Mouse (Mus musculus): ENCODE results near the gene Syt2. TPM values are rescaled to one million over a fixed set of nuclear protein-coding genes. Genes with fewer than 3 reads are reported as not detected.

The Syt2 gene
- polyA plus RNA-seq, 1 experiment from 2014 or later = 1.6 TPM

DNA sequence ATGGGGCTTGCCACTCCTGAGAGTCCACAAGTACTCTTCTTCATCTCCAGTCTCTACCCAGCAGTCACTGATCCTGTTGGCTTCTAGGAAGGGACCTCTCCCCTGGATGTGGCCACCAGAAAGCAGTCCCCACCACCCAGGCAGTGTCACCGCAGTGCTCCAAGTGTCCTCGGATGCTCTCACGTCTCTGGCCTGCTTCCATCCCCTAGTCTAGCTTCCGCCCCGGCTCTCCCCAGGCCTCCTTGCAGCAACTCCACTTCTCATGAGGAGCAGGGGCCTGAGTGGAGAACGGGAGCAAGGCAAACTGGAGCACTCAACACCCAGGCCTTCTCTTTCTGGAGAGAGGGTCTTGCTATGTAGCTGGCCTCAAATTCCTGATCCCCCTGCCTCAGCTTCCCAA is 112.7 kb downstream of the Syt2 start:
- Histone ChIP-seq H3K27ac (ENCODE audit: low read length) (no peak overlapping the region), H3K9me3 (ENCODE audit: low read length) (no peaks in the 10 kb centered on the region), H3K9ac (replicated peaks; ENCODE audit: low read length) (no peak overlapping the region), H3K4me1 (ENCODE audit: insufficient read depth, low read length) (peaks cover 41% of the 10 kb centered on the region), H3K36me3 (ENCODE audit: insufficient read depth, low read length) (0 out of 2 replicates have a peak, but pooled peaks cover 6% of the 10 kb centered on the region), H3K4me2 (replicated peaks; ENCODE audit: low read depth, low read length) (no peak overlapping the region), H3K27me3 (ENCODE audit: insufficient read depth, low read length) (no peaks in the 10 kb centered on the region), H3K4me3 (ENCODE audit: low read length) (no peak overlapping the region)
- 94% methylated on average over 6 of the region's 6 CpGs for WGBS
- ATAC-seq (ENCODE audit: low FRiP score, low TSS enrichment) = no peak

DNA sequence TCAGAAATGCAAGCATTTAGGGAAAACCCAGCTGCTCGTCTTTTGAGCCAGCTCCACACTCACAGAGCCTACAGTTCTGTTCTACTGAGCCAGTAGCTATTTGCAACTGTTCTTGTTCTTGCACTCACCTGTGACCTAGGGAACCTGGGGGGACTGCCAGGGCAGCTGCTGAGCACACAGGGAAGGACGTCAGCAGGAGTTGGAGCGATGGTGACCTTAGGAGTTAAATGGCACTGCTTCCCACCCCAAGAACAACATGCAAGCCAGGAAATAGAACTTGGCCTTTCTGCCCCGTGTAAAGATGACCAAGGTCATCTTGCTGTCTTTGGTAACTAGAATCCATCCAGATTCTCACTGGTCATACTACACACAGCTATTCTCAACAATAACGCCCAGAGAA is 114.2 kb downstream of the Syt2 start:
- Histone ChIP-seq H3K27ac (ENCODE audit: low read length) (no peak overlapping the region), H3K27me3 (ENCODE audit: insufficient read depth, low read length) (no peaks in the 10 kb centered on the region), H3K9me3 (ENCODE audit: low read length) (no peaks in the 10 kb centered on the region), H3K36me3 (ENCODE audit: insufficient read depth, low read length) (0 out of 2 replicates have a peak, but pooled peaks cover 6% of the 10 kb centered on the region), H3K4me2 (replicated peaks; ENCODE audit: low read depth, low read length) (no peak overlapping the region), H3K4me3 (ENCODE audit: low read length) (no peak overlapping the region), H3K4me1 (ENCODE audit: insufficient read depth, low read length) (peaks cover 41% of the 10 kb centered on the region), H3K9ac (replicated peaks; ENCODE audit: low read length) (no peak overlapping the region)
- ATAC-seq (ENCODE audit: low FRiP score, low TSS enrichment) = no peak
- 46% methylated on average over 5 of the region's 5 CpGs for WGBS

DNA sequence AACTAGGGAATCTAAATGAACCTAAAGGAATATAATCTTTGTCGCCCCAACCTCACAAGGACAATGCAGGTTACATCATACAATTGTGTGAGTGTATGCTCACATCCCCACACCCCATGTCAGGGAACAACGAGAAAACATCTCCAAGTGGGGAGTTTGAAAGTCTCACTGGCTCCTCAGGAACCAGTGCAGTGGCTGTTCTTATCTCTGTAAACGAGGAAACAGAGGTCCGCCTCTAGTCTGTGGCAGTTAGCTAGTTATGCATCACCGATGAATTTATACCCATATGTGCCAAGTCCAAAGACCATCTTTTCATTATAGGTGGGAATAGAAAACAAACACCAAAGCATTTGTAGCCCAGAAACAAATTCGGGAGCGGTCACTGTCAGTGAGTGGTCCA is 115.1 kb downstream of the Syt2 start:
- 89% methylated on average over 7 of the region's 7 CpGs for WGBS
- H3K36me3 ChIP-seq (ENCODE audit: insufficient read depth, low read length) = 0 out of 2 replicates have a peak, but pooled peaks cover 6% of the 10 kb centered on the region
- no peak for ATAC-seq (ENCODE audit: low FRiP score, low TSS enrichment)
- H3K4me2 ChIP-seq (replicated peaks; ENCODE audit: low read depth, low read length) = no peak overlapping the region
- H3K4me1 ChIP-seq (ENCODE audit: insufficient read depth, low read length) = peaks cover 33% of the 10 kb centered on the region
- no peaks in the 10 kb centered on the region for H3K27me3 ChIP-seq (ENCODE audit: insufficient read depth, low read length)
- no peak overlapping the region for H3K9ac ChIP-seq (replicated peaks; ENCODE audit: low read length)
- H3K4me3 ChIP-seq (ENCODE audit: low read length) = no peak overlapping the region
- H3K9me3 ChIP-seq (ENCODE audit: low read length) = no peaks in the 10 kb centered on the region
- H3K27ac ChIP-seq (ENCODE audit: low read length) = no peak overlapping the region

DNA sequence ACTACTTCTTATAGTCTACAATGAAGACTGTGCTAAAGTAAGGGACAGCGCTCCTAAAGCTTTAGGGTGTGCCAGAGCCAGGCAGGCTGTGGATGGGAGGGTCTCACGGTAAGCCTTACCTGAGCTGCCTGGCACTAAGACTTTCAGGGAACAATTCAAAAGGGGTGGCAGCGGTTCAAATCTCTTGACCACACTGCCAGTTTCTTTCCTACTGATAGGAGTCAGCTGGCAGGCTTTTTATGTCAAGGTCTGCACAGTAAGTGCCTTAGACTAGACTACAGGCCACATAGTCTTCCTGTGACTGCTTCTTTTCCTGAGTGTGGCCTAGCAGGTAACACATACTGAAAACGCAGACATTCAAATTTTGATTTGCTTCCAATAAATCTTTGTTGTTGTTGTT is 116.8 kb downstream of the Syt2 start:
- whole genome bisulfite sequencing = 89% methylated on average over 4 of the region's 4 CpGs
- H3K27ac ChIP-seq (ENCODE audit: low read length) = no peak overlapping the region

DNA sequence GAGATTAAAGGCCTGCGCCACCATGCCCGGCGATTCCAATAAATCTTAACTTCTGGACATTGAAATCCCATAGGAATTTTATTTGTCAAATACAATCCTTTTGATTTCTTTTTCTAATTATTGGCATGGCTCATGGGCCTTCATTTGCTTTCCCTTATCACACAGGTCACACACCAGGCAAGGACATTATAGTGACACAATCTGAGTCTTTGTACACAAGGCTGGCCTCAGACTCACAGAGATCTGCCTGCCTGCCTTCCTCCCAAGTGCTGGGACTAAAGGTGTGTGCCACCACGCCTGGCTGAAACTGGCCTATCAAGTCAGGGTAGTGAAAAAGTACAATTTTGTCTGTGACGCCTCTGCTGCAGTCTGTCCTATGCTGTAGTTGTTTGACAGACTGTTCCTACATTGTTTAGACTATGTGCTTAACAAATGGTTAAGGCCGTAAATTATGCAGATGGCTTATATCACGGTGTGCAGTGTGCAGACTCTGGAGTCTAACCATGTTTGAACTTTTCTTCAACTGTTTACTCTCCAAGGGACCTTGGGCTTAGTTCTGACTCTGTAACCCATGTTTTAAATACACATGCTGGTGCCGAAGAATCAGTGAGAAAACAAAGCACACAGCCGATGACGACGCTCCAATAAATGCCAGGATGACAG is 117.4 kb downstream of the Syt2 start:
- H3K9me3 ChIP-seq (ENCODE audit: low read length) = no peaks in the 10 kb centered on the region
- peaks cover 9% of the 10 kb centered on the region; the same call in 1 of the 2 replicates for H3K36me3 ChIP-seq (ENCODE audit: insufficient read depth, low read length)
- H3K27me3 ChIP-seq (ENCODE audit: insufficient read depth, low read length) = no peaks in the 10 kb centered on the region
- ATAC-seq (ENCODE audit: low FRiP score, low TSS enrichment) = peak; percentile 67; the same call in 1 of the 2 replicates
- no peak overlapping the region for H3K4me3 ChIP-seq (ENCODE audit: low read length)
- H3K9ac ChIP-seq (replicated peaks; ENCODE audit: low read length) = no peak overlapping the region
- 46% methylated on average over 11 of the region's 11 CpGs for WGBS
- no peak overlapping the region for H3K4me2 ChIP-seq (replicated peaks; ENCODE audit: low read depth, low read length)
- peak overlapping the region; percentile 86 for H3K27ac ChIP-seq (ENCODE audit: low read length)
- peaks cover 22% of the 10 kb centered on the region for H3K4me1 ChIP-seq (ENCODE audit: insufficient read depth, low read length)

More for the DNA sequence above, 116.8 kb downstream of the Syt2 start:
- H3K27me3 ChIP-seq (ENCODE audit: insufficient read depth, low read length) = no peaks in the 10 kb centered on the region
- 0 out of 2 replicates have a peak, but pooled peaks cover 6% of the 10 kb centered on the region for H3K36me3 ChIP-seq (ENCODE audit: insufficient read depth, low read length)
- no peak overlapping the region for H3K4me3 ChIP-seq (ENCODE audit: low read length)
- peaks cover 22% of the 10 kb centered on the region for H3K4me1 ChIP-seq (ENCODE audit: insufficient read depth, low read length)
- no peak for ATAC-seq (ENCODE audit: low FRiP score, low TSS enrichment)
- no peak overlapping the region for H3K4me2 ChIP-seq (replicated peaks; ENCODE audit: low read depth, low read length)
- no peak overlapping the region for H3K9ac ChIP-seq (replicated peaks; ENCODE audit: low read length)
- H3K9me3 ChIP-seq (ENCODE audit: low read length) = no peaks in the 10 kb centered on the region

- peak overlapping the region; percentile 86 for H3K27ac ChIP-seq (ENCODE audit: low read length)
- peaks cover 22% of the 10 kb centered on the region for H3K4me1 ChIP-seq (ENCODE audit: insufficient read depth, low read length)
- H3K9me3 ChIP-seq (ENCODE audit: low read length) = no peaks in the 10 kb centered on the region
- peak; percentile 83 for ATAC-seq (ENCODE audit: low FRiP score, low TSS enrichment)
- peaks cover 6% of the 10 kb centered on the region; the same call in 1 of the 2 replicates for H3K36me3 ChIP-seq (ENCODE audit: insufficient read depth, low read length)
- no peak overlapping the region for H3K4me3 ChIP-seq (ENCODE audit: low read length)
- 18% methylated on average over 7 of the region's 7 CpGs for WGBS
- 0 out of 2 replicates have a peak overlapping the region, but pooled peaks have one; percentile 14 for H3K9ac ChIP-seq (replicated peaks; ENCODE audit: low read length)
- no peak overlapping the region for H3K4me2 ChIP-seq (replicated peaks; ENCODE audit: low read depth, low read length)
- H3K27me3 ChIP-seq (ENCODE audit: insufficient read depth, low read length) = no peaks in the 10 kb centered on the region
Observed at GRCm38 (mm10) chr1:134764831-134765458, 118.5 kb downstream of the Syt2 start.

DNA sequence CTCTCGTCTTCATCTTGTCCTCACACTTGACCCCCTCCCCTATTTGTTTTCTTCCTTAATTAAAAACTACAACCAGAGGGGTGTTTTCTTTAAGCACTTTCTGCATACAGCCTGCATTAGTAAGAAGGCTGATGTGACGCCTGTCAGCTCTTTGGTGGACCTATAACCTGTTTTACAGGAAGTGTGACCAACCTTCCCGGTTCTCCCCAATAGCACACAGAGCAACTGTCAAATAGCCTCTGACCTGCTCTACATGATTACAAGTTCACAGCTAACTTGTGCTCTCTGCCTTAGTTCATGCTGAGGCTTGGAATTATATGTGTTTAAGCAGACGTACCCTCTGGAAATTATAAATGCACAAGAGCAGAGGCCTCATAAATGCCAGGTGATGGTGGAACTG is 120.0 kb downstream of the Syt2 start:
- H3K4me2 ChIP-seq (replicated peaks; ENCODE audit: low read depth, low read length) = no peak overlapping the region
- ATAC-seq (ENCODE audit: low FRiP score, low TSS enrichment) = no peak
- WGBS = 69% methylated on average over 4 of the region's 4 CpGs
- no peak overlapping the region for H3K4me3 ChIP-seq (ENCODE audit: low read length)
- H3K9ac ChIP-seq (replicated peaks; ENCODE audit: low read length) = no peak overlapping the region
- no peak overlapping the region for H3K27ac ChIP-seq (ENCODE audit: low read length)
- no peaks in the 10 kb centered on the region for H3K27me3 ChIP-seq (ENCODE audit: insufficient read depth, low read length)
- peaks cover 25% of the 10 kb centered on the region for H3K4me1 ChIP-seq (ENCODE audit: insufficient read depth, low read length)
- H3K9me3 ChIP-seq (ENCODE audit: low read length) = no peaks in the 10 kb centered on the region
- peaks cover 6% of the 10 kb centered on the region; the same call in 1 of the 2 replicates for H3K36me3 ChIP-seq (ENCODE audit: insufficient read depth, low read length)

DNA sequence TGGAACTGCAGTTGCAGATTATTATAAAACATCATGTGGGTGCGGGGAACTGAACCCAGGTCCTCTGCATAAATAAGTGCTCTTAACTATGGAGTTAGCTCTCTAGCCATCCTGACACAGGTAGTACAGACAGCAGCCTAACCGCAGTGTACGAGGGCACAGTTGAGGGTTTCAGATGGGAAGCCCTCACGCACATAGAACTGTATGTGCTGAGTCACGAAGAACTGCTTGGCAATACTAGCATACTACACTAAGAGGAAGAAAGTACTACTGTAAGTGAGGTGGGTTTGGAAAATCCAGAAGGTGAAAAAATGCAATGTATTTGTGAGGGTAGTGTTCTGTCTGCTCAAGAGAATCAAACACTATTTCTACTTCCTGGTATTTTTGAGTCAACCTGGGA is 123.8 kb downstream of the Syt2 start:
- Histone ChIP-seq H3K4me2 (replicated peaks; ENCODE audit: low read depth, low read length) (no peak overlapping the region), H3K27ac (ENCODE audit: low read length) (peak overlapping the region; percentile 21; the same call in 1 of the 2 replicates), H3K9me3 (ENCODE audit: low read length) (no peaks in the 10 kb centered on the region), H3K36me3 (ENCODE audit: insufficient read depth, low read length) (peaks cover 6% of the 10 kb centered on the region), H3K27me3 (ENCODE audit: insufficient read depth, low read length) (no peaks in the 10 kb centered on the region), H3K4me3 (ENCODE audit: low read length) (no peak overlapping the region), H3K9ac (replicated peaks; ENCODE audit: low read length) (no peak overlapping the region), H3K4me1 (ENCODE audit: insufficient read depth, low read length) (peaks cover 42% of the 10 kb centered on the region)
- no peak for ATAC-seq (ENCODE audit: low FRiP score, low TSS enrichment)
- WGBS = 93% methylated on average over 5 of the region's 5 CpGs

GRCm38 (mm10) chr1:134771353-134771752 is 124.9 kb downstream of the Syt2 start:
- no peaks in the 10 kb centered on the region for H3K27me3 ChIP-seq (ENCODE audit: insufficient read depth, low read length)
- peak; percentile 28; the same call in 1 of the 2 replicates for ATAC-seq (ENCODE audit: low FRiP score, low TSS enrichment)
- H3K4me1 ChIP-seq (ENCODE audit: insufficient read depth, low read length) = peaks cover 44% of the 10 kb centered on the region
- no peak overlapping the region for H3K4me2 ChIP-seq (replicated peaks; ENCODE audit: low read depth, low read length)
- peaks cover 6% of the 10 kb centered on the region for H3K36me3 ChIP-seq (ENCODE audit: insufficient read depth, low read length)
- peak overlapping the region; percentile 84 for H3K27ac ChIP-seq (ENCODE audit: low read length)
- no peaks in the 10 kb centered on the region for H3K9me3 ChIP-seq (ENCODE audit: low read length)
- no peak overlapping the region for H3K9ac ChIP-seq (replicated peaks; ENCODE audit: low read length)
- H3K4me3 ChIP-seq (ENCODE audit: low read length) = no peak overlapping the region
- 63% methylated on average over 6 of the region's 6 CpGs for WGBS

- Histone ChIP-seq H3K36me3 (ENCODE audit: insufficient read depth, low read length) (peaks cover 6% of the 10 kb centered on the region), H3K4me3 (ENCODE audit: low read length) (no peak overlapping the region), H3K4me2 (replicated peaks; ENCODE audit: low read depth, low read length) (no peak overlapping the region), H3K4me1 (ENCODE audit: insufficient read depth, low read length) (peaks cover 44% of the 10 kb centered on the region), H3K9me3 (ENCODE audit: low read length) (no peaks in the 10 kb centered on the region), H3K27ac (ENCODE audit: low read length) (peak overlapping the region; percentile 84), H3K9ac (replicated peaks; ENCODE audit: low read length) (no peak overlapping the region), H3K27me3 (ENCODE audit: insufficient read depth, low read length) (no peaks in the 10 kb centered on the region)
- WGBS = 85% methylated on average over 7 of the region's 7 CpGs
- no peak for ATAC-seq (ENCODE audit: low FRiP score, low TSS enrichment)
Observed at GRCm38 (mm10) chr1:134771999-134772398, 125.5 kb downstream of the Syt2 start.
